Mouse (Mus musculus): ENCODE measurements around the gene Pawr. TPM values are rescaled to one million over a fixed set of nuclear protein-coding genes. Genes with fewer than 3 reads are reported as not detected.

Pawr gene
- total RNA-seq (2021) = 10 to 100 TPM in 1 of 2 experiments, 1 to 10 TPM in 1; 6.7 to 10.4 TPM
- long read RNA-seq, experiment 1, transcript Pawr-201 (7 exons, 1,745 nt) = major isoform, 17 of 30 reads
- long read RNA-seq, experiment 1, partial matches to known transcripts = 13 of 30 reads
- long read RNA-seq, experiment 1, other reads (novel, unspliced or antisense) = 0 of 30 reads
- long read RNA-seq, experiment 2, transcript Pawr-201 (7 exons, 1,745 nt) = major isoform, 12 of 18 reads
- long read RNA-seq, experiment 2, partial matches to known transcripts = 5 of 18 reads
- long read RNA-seq, experiment 2, other reads (novel, unspliced or antisense) = 1 of 18 reads

- DNase-seq = peak; percentile 86
Observed at GRCm38 (mm10) chr10:108331784-108332561, at the start of gene Pawr. TSS of gene Pawr (plus strand) at chr10:108332121.

- DNase-seq = no peak
Observed at GRCm38 (mm10) chr10:108282351-108282750, 49.6 kb upstream of the Pawr start.

GRCm38 (mm10) chr10:108283418-108283817, 48.5 kb upstream of the Pawr start:
- DNase-seq = no peak

- no peak for DNase-seq
Observed at GRCm38 (mm10) chr10:108283837-108284236, 48.1 kb upstream of the Pawr start.

GRCm38 (mm10) chr10:108284445-108284844, 47.5 kb upstream of the Pawr start:
- no peak for DNase-seq

GRCm38 (mm10) chr10:108284977-108285376, 46.9 kb upstream of the Pawr start:
- DNase-seq = no peak

GRCm38 (mm10) chr10:108286658-108287437, 45.1 kb upstream of the Pawr start:
- DNase-seq = no peak

- no peak for DNase-seq
Observed at GRCm38 (mm10) chr10:108287438-108287801, 44.5 kb upstream of the Pawr start.

GRCm38 (mm10) chr10:108290046-108290445, 41.9 kb upstream of the Pawr start:
- DNase-seq = no peak

GRCm38 (mm10) chr10:108291688-108292471, 40.0 kb upstream of the Pawr start:
- no peak for DNase-seq

GRCm38 (mm10) chr10:108292651-108293050, 39.3 kb upstream of the Pawr start:
- no peak for DNase-seq

GRCm38 (mm10) chr10:108293620-108294195, 38.2 kb upstream of the Pawr start:
- no peak for DNase-seq

GRCm38 (mm10) chr10:108294766-108295165, 37.2 kb upstream of the Pawr start:
- DNase-seq = no peak

- no peak for DNase-seq
Observed at GRCm38 (mm10) chr10:108296446-108296845, 35.5 kb upstream of the Pawr start.

- DNase-seq = no peak
Observed at GRCm38 (mm10) chr10:108298261-108298660, 33.7 kb upstream of the Pawr start.

GRCm38 (mm10) chr10:108298841-108299545, 32.9 kb upstream of the Pawr start:
- DNase-seq = no peak

- no peak for DNase-seq
Observed at GRCm38 (mm10) chr10:108299828-108300227, 32.1 kb upstream of the Pawr start.

- DNase-seq = peak; percentile 89
Observed at GRCm38 (mm10) chr10:108300843-108301242, 31.1 kb upstream of the Pawr start.

- no peak for DNase-seq
Observed at GRCm38 (mm10) chr10:108307772-108308171, 24.1 kb upstream of the Pawr start.

GRCm38 (mm10) chr10:108310195-108310594, 21.7 kb upstream of the Pawr start:
- no peak for DNase-seq

GRCm38 (mm10) chr10:108311396-108311795, 20.5 kb upstream of the Pawr start:
- DNase-seq = no peak
